Mouse (Mus musculus): ENCODE measurements around the gene Tmem88.

The Tmem88 gene

DNA sequence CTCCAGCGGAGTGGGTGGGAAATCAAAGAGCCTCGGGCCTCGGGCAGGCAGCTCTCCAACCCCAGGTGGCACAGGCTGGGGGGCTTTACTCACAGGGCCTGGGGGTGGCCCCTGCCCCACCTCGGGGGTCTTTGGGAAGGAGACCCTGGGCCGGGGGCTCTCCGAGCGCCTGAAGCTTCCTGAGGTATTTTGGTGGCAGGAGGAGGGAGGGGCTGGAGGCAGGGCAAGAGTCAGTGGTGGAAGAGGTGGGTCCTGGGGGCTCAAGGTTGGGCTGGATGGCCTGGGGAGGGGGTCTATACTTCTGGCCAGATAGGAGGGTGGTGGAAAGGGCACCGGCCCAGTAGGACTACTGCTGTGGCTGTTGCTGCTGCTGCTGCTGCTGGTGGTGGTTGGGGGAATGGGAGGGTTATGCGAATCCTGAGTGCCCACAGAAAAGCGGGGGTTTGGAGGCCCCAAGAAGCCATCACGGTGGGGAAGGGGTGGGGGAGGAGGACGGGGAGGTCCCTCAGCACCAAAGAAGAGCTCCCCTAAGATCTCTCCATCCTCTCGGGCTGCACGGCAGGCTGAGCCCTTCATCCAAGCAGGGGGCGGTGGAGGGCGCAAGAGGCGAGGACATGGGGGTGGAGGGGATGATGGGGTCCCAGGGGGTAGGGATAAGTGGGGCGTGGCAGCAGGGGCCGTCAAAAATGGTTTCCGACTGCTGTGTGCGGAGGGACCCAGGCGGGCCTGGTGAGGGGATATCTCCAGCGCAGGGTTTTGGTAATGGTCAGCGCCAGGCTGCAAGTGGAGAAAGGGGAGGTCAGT is 7.6 kb upstream of the Tmem88 start:
- CTCF ChIA-PET, result no interaction called here

DNA sequence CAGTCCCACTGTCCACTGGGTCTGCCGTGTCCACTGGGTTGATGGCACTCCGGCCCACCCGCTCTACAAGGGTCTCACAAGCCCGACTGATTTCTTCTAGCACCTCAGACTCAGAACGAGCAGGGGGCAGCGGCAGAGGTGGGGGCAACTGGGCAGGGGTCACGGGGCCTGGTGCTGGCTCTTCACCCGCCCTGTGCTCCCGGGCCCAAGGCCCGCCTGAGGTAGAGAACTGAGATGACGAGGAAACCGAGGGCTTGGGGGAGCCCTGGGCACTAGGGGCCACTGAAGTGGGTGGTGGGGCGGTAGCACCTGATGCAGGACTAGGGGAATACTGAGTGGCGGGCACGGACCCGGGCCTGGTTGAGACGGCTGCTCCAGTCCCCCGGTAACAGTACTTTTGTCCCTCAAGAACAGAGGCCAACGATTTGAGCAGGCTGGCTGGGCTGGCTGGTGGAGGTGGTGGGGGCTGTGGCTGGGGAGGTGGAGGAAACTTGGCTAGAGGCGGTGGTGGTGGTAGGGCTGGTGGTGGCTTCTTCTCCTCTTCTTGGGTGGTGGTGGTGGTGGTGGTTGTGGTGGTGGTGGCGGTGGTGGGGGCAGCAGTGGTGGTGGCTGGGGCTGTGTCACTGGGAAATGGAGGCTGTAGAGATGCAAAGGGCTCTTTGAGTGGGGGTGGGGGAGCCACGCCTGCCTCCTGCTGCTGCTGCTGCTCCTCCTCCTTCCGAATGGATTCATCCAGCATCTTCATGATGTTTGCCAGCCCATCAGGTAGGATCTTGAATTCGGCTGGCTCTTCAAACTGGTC is 6.8 kb upstream of the Tmem88 start:
- CTCF ChIA-PET, result no interaction called here

DNA sequence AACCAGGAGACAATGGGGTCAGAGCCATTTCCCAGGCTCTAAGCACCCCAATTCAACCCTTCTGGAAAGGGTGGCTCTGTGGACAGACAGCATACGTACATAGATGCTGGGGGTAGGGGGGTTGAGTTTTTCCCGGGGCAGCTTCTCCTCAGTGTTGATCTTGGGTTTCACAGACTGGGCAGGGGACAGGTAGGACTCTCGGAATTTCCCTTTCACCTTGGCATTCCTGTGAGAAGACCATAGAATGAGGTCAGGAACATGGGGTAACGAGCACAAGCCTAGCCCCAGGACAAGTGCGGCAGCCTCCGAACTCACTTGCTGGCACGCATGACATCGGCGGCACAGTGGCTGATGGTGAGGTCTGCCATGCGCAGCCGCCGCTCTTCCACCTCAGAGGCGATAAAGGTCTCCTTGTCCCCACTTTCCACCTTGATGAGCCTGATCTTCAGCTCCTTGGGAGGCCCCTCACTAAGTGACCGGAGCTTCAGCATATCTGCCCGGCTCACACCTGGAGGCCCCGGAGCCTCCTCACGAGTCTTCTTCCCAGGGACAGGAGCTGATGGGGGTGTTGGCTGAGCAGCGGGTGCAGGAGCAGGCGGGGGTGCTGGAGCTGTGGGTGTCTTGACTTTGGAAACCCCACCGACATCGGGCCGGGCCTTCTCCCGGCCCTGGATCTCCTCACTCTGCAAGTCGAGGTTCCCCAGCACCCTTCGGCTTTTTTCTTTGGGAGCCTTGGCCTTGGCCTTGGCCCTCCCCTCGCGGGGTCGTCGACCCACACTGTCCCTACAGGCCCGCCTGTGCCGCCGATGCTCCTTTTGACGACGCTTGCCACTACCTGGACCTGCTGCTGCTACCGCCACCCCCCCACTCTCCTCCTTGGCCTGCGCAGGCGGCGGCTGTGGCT is 5.9 kb upstream of the Tmem88 start:
- CTCF ChIA-PET, result no interaction called here

DNA sequence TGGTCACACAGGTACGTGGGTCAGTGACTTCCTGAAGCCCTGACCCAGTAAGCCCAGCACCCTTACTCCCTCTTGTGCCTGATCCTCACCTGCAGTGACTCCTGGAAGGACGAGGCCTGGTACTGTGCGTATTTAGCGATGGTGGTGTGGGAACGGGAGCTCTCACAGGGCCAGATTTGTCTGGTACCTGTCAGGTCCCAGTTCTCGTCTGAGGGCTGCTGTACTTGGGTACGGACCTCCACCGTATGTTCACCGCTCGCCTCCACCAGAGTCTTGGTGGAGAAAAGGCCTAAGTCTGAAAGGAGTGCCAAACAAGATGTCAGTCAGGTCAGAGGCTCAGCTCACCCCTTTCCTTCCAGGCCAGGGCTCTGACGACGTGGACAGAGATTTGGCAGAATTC is 4.0 kb upstream of the Tmem88 start:
- CTCF ChIA-PET, result interaction anchor here (1.1 kb wide), 1 partner anchor 30 kb away, joined by 6 read pairs; no protein-coding TSS in a partner anchor

DNA sequence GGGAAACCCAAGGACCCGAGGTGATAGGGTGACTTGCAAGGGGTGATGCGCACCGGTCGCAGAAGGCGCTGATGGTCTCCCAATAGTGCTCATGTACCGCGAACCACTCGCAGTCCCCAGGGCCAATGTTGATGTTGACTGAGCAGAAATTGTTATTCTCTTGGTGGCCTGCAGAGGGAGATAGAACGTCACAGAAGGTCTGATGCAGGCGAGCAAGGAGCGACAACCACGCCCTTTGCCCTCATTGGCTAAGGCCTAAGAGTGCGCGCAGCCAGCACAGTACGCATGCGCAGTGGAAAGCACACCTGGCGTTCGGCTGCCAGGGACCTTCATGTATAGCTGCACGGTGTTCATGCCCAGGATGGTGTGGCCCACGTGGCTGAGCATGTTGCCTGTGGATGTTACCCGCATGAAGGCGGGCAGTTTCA is 3.2 kb upstream of the Tmem88 start:
- CTCF ChIA-PET, result interaction anchor here (1.1 kb wide), 1 partner anchor 31 kb away, joined by 6 read pairs; no protein-coding TSS in a partner anchor

DNA sequence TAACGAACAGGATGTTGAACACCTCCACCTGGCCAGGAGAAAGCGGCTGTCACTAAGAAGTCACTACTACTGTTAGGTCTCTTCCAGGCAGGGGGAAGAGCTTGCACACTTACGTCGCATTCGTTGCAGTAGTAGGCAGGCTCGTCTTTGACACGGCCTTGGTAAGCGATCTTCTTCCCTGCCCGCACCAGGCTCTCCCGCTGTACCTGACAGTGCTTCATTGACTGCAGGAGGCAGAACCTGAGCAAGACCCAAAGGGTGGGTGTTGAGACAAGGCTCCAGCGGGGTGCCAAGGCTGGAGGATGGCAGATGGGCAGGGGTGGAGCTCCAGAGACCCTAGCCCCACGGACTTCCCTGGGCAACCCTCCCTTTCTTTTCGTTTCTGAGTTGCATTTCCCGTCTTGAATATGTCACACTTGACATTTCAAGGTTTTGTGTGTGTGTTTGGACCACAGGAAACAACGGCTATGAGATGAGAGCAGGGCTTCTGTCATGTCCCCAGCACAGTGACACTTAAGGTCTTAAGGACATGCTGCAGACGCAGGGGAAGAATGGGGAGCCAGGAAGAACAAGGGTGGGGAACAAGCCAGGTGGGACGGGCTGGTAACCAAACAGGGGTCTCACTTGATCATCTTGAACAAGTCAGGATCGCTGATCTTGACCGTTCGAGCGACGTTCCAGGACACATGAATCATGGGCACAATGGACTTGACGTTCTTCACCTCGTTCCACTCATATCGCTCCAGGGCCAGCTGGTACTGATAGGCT is 2.2 kb upstream of the Tmem88 start:
- CTCF ChIA-PET, result no interaction called here

DNA sequence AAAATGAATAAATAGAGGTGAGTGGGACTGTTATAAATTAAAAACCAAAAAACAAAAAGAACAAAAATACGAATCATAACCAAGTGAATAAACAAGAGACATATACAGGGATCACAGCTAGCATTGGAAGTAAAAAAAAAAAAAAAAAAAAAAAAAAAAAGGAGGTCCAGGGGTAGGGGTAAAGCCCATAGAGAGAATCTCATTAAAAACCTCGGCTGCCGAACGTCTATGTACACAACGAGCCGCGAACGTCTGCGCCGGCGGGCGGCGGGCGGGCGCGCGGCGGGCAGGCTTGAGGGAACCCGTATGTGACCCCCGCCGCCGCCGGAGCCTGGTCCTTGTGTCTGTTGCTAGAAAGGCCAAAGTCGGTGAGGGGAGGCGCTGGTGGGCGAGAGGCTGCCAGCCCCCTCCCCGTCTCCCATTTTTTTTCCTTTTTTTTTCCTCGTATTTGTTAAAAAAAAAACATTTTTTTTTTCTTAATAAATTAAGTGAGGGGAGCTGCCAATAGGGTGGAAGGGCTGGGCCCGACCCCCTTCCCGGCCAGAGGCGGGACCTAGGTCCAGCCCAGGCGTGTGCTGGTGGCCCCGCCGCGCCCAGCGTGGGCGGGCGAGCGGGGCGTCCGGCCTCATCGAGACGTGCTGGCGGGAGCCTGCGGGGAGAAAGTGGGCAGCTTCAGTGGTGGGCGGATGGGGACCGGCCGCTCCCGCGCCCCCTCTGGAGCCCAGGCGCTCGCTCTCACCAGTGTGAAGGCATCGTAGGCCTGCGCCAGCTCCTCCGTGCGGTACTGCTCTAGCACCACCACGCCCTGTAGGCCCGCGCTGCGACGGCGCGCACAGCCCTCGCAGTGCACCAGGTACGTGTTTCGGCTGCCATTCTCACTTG is 1.4 kb upstream of the Tmem88 start:
- CTCF ChIA-PET, result interaction anchor here (0.6 kb wide), 2 partner anchors 25 to 190 kb away, joined by 3 to 4 read pairs; no protein-coding TSS in a partner anchor

DNA sequence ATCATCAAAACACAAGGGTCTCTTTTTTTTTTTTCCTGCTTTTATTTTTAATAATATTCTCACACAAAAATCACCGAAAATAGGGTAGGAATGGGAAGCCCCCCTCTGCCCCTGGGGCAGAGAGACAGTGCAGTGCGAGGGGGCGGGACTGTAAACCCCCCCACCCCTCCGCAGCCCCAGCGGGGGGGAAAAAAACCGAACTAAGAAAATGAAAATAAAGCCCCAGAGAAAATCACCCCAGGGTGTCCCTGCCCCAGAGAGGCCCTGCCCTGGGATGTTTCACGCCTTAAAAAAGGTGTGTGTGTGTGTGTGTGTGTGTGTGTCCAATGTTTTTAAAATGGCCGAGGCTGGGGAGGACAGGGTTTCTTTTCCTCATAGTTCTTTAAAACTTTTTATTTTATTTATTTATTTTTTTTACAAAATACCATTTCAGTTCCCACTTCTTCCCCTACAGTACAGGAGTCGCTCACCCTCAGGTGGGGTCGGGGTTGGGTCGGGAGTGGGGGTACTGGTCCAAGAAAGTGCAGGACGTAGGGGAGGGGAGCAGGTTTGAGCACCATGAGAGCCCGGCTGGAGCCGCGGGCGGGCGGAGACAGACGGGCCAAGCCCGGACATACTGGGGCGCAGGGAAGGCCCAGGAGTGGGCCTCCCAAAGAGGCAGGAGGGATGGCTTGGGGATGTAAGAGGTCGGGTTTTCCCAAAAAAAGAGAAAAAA is 609 bp upstream of the Tmem88 start:
- CTCF ChIA-PET, result interaction anchor here (0.6 kb wide), 2 partner anchors 25 to 189 kb away, joined by 3 to 4 read pairs; no protein-coding TSS in a partner anchor

DNA sequence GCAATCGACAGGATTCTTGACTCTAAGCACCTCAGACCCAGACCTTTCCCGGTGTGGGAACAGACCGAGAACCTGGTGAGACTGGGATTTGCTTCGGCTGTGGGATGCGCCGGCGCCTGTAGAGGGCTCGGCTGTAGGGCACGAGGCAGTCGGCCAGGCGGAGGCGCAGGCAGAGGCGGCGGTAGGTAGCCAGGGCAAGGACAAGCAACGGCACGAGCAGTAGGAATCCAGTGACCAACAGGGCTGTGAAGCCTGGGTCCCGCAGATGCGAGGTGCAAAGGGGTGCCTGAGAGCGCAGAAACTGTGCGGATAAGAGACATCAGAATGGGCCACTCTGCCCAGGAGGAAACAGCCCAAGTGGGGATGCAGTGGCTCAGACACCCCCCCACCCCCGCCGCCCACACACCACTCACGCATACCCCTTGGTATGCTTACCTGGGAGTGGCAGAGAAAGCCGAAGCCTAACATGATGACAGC is 415 bp downstream of the Tmem88 start:
- CTCF ChIA-PET, result no interaction called here

DNA sequence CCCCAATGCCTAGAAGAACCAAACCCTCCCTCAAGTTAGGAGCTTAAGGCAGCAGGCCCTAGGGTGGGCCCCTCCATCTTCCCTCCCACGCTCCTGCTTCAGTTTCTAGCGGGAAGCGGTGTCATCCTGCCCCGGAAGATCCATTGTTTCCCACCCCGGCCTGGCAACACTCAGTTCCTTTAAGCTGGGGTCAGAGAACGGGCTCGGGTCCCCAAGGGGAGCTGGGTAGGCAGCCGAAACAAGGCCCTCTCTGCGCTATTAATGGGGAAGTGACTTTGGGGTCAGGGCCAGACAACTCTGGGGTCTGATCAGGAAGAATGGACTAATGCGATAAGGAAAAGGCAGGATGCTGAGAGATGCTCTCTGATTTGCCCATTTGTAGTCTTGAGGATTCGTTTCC is 1.3 kb downstream of the Tmem88 start:
- CTCF ChIA-PET, result no interaction called here

DNA sequence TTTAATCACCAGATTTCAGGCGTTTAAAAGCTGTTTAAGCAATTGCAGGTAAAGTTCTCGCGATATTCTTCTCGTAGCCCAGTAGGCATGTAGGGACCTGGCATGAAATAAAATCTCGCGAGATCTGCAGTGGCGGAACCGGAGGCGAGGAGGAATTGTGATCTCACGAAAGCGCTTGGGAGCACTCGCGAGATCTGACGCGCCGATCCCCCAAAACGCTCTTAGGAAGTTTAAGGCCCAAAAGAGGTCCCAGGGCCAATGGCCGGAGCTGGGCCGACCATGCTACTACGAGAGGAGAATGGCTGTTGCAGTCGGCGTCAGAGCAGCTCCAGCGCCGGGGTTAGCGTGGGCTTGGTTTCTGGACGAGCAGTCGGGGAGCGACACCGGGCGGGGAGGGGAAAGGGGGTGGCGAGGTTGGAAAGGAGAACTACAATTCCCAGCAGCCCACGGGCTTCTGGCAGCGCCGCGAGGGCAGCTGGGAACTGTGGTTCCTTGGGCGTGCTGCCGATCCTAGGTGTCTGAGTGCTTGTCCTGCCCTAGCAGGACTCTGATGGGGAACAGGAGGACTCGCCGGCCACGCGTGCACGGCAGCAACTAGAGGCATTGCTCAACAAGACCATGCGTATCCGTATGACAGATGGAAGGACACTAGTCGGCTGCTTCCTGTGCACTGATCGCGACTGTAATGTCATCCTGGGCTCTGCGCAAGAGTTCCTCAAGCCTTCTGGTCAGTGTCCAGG is 2.2 kb downstream of the Tmem88 start:
- CTCF ChIA-PET, result interaction anchor here (0.5 to 0.8 kb wide), 2 partner anchors 36 to 153 kb away, joined by 3 read pairs; partner anchors contain the start of gene Dnah2

DNA sequence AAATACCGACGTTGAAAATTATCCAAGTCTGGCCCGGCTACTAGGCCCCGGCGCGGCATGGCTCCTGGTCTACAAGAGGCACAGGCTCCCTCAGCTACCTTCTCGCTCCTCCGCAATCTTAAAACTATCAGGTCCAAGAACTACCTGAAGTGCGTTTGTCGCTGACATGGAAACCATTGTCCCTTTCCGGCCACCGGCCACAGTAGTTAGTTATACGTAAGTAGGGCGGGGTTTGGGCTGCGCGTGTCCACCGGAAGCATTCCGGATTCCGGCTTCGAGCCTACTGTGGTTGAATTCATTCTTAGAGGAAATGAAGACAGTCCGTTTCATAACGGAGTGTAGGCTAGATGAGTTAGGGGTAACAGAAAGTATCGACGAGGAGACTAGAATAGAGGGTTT is 2.8 kb downstream of the Tmem88 start, which contains the start of the genes Naa38 and Cyb5d1:
TSS of gene Naa38 (plus strand) at position 253 of the 399 bp plus-strand sequence.
TSS of gene Cyb5d1 (minus strand) at position 397 of the 399 bp plus-strand sequence.
- CTCF ChIA-PET, result interaction anchor here (0.5 to 1.2 kb wide), 3 partner anchors 19 to 154 kb away, joined by 3 read pairs; partner anchors contain the start of gene Dnah2

DNA sequence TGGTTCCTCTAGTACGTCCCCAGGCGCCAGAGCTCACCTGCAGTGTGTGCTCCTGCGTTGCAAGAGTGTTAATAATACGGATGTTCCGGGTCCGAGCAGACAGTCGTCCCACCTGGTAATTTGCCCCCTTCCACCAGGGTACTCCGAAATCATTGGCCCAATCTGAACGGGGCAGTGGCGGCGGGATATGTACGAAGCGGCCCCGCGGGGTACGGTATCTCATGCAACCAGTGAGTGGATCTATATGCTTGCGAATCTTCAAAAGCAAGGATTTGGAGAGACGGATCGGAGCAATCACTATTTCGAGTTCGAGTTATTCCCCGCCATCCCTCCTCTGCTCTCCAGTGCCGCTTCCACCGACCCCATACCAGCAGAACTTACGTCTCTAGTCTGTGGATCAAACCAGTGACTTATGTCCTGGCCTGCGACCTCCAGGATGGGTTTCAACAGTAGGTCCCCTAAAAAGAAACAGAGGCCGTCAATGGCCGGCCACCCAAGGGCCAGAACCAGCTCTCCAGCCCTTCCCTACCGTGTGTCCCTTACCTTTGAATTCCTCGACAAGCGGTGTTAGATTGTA is 3.4 kb downstream of the Tmem88 start:
- CTCF ChIA-PET, result interaction anchor here (0.6 to 1.2 kb wide), 2 partner anchors 19 to 52 kb away, joined by 3 read pairs; no protein-coding TSS in a partner anchor

DNA sequence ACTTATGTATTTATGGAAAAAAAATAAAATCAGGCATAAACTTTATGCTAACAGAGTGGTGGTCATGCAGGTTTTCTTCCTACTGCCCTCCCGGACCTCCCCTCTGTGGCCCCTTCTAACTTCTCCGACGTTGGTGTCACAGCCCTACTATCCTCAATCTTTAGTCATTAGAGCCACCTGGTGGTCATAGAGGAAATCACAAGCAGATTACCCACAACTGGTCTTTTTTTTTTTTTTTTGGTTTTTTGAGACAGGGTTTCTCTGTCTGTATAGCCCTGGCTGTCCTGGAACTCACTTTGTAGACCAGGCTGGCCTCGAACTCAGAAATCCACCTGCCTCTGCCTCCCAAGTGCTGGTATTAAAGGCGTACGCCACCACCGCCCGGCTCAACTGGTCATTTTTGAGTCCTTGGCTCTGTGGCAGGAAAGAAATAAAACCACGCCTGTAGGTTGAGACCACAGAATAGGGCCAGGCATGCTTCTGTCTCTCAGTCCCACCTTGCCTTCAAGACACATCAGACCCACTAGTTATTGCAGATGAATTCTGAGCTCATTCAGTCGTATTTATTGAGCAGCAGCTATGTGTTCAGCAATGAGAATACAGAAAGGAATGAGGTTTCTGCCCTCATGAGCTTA is 7.5 kb downstream of the Tmem88 start:
- CTCF ChIA-PET, result interaction anchor here (0.6 to 1.5 kb wide), 4 partner anchors 42 to 121 kb away, joined by 3 to 9 read pairs (median 6); no protein-coding TSS in a partner anchor

DNA sequence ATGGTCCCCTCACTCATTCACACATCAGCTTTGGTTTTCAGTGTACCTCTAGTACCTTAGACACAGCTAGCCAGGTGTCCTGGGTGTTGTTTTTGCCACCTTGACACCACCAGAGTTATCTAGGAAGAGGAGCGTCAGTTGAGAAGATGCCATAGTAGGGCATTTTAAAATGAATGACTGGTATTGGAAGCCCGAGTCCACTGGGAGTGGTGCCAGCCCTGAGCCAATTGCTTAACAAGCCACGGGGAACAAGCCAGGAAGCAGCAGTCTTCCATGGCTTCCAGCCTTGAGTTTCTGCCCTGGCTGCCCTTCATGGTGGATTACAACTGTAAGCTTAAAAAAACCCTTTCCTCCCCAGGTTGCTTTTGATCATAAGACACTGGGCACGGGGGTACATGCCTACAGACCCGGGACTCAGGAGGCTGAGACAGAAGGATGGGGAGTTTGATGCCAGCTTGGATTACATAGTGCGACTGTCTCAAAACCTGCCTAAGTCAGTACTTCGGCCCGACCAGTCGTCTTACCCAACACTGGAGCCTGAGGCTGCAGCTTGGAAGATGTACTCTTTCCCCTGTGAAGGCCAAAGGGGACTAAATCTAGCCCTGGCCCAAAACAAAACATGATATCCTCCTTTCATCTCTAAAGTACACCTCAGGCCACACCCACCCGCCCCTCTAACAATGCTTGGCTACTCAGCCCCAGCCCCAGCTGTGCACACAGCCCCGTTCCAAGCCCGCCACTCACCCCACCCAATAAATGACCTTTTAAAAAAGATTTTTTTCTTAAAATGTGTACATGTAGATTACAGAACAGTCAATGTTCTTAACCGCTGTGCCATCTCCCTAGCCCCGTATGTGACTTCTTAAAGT is 8.3 kb downstream of the Tmem88 start:
- CTCF ChIA-PET, result interaction anchor here (0.7 to 1.5 kb wide), 2 partner anchors 116 to 119 kb away, joined by 4 to 8 read pairs; no protein-coding TSS in a partner anchor

DNA sequence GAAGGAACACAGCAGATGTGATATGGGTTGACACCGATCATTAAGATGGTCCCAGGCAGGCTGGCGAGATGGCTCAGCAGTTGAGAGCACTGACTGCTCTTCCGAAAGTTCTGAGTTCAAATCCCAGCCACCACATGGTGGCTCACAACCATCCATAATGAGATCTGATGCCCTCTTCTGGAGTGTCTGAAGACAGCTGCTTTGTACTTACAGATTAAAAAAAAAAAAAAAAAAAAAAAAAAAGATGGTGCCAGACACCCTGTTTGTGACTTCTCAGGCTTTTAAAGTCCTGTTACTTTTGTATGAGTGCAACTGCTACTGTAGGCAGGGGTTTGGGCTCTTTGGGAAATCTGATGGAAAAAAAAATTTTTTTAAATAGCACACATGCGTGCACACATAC is 9.4 kb downstream of the Tmem88 start:
- CTCF ChIA-PET, result interaction anchor here (0.6 to 1.2 kb wide), 3 partner anchors 24 to 73 kb away, joined by 3 to 12 read pairs (median 3); no protein-coding TSS in a partner anchor
